Mouse (Mus musculus): ENCODE measurements around the gene Fads2.

GRCm38 (mm10) chr19:10085454-10085853 lies 16.1 kb downstream of the Fads2 start:
- TF ChIP-seq CTCF (IDR thresholded peaks at IDR 0.05 in 2 of 3, conservative IDR thresholded peaks at IDR 0.05 in 1 of 3; ENCODE audit: control insufficient read depth in 1 of 3, insufficient read depth in 1 of 3, low read depth in 2 of 3, low read length in 3 of 3, poor library complexity in 1 of 3, severe bottlenecking in 1 of 3) (no peak), SMC3 (IDR thresholded peaks at IDR 0.05; ENCODE audit: low read depth, low read length) (no peak), GABPA (IDR thresholded peaks at IDR 0.05; ENCODE audit: low read depth, low read length) (no peak), EP300 (IDR thresholded peaks at IDR 0.05; ENCODE audit: low read depth in 1 of 2, low read length in 2 of 2) (no peak), MYC (IDR thresholded peaks at IDR 0.05; ENCODE audit: low read depth, low read length) (no peak), ZC3H11A (IDR thresholded peaks at IDR 0.05; ENCODE audit: low read depth, low read length) (no peak), POLR2A (IDR thresholded peaks at IDR 0.05; ENCODE audit: control insufficient read depth in 1 of 2, insufficient read depth in 1 of 2, low read depth in 1 of 2, low read length in 2 of 2, poor library complexity in 1 of 2) (no peak), USF1 (IDR thresholded peaks at IDR 0.05; ENCODE audit: low read depth, low read length) (no peak), MAZ (IDR thresholded peaks at IDR 0.05; ENCODE audit: low read depth, low read length) (no peak), POLR2AphosphoS2 (IDR thresholded peaks at IDR 0.05; ENCODE audit: low read length) (no peak), E2F4 (IDR thresholded peaks at IDR 0.05; ENCODE audit: borderline replicate concordance, low read depth, low read length) (no peak), TAL1 (IDR thresholded peaks at IDR 0.05; ENCODE audit: low read length) (no peak), CHD2 (IDR thresholded peaks at IDR 0.05; ENCODE audit: low read length) (no peak), ZKSCAN1 (IDR thresholded peaks at IDR 0.05; ENCODE audit: low read depth, low read length) (no peak)
